Mouse (Mus musculus): ENCODE measurements at regions not wholly inside any gene's neighbourhood (a gene's known extent, or its start where the extent isn't known, plus 50 kb on each side); places are given as distances from the start of the nearest gene placed in this dataset.

DNA sequence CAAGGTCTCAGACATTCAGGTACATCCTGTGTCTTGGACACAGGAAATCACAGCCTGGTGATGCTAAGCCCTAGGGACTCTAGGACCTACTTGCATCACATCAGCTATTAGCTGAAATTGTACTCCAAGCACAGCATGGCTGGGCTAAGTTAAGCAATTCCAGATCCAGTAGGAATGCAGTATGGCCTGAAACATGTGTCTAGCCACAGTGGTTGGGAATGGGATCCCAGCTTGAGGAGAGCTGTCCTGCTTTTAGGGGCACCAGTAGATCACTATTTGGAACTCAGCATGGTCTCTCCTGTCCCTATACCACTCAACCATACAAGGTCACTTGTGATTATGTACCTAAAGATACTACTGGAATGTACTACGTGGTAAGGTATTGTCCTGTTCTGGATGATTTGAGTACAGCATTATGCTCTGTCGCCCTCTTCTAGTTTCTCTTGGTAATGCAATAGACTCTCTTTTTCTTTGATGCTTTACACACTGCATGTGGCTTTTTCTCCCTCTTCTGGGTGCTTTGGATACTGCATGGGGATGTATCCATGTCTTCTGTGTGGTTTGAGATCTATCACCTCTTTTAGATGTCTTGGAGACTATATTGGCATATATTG, 515.0 kb upstream of the Dsel start:
- TF ChIP-seq CTCF (IDR thresholded peaks at IDR 0.05; ENCODE audit: low read depth, low read length): no peak
- no peak for TF ChIP-seq POLR2A (IDR thresholded peaks at IDR 0.05; ENCODE audit: borderline replicate concordance, low read depth, low read length)

Measured in bone marrow macrophage, adult 2 months (primary cell).